Mouse (Mus musculus): ENCODE results near the gene Pemt.

GRCm38 (mm10) chr11:59939821-59940220 lies 106.5 kb downstream of the Pemt start:
- TF ChIP-seq CTCF (IDR thresholded peaks at IDR 0.05) (no peak), EP300 (IDR thresholded peaks at IDR 0.05) (no peak)
